ENCODE assay signal across 30 mouse cellular contexts in genomic region chr1:144316251-144316650, GRCm38 (mm10).
"Had no signal": no experiment of that assay in that cellular context is flagged by ENCODE, and none has a peak within 500 bp of the region (broad histone marks: within the 10 kb centered on the region; RNA-seq: fewer than 3 reads in every experiment).

No protein-coding gene starts in this region.

- H3K27ac ChIP-seq: limb, embryonic 10.5 days; limb, embryonic 12.5 days; limb, embryonic 13.5 days; limb, embryonic 15.5 days; liver, embryonic 13.5 days; liver, embryonic 14.5 days; liver, embryonic 15.5 days; lung, embryonic 15.5 days; midbrain, embryonic 10.5 days; midbrain, embryonic 12.5 days; midbrain, embryonic 13.5 days; midbrain, embryonic 15.5 days; neural tube, embryonic 12.5 days had no signal

- H3K27me3 ChIP-seq: limb, embryonic 12.5 days; limb, embryonic 13.5 days; limb, embryonic 15.5 days; liver, embryonic 13.5 days; liver, embryonic 15.5 days; lung, embryonic 15.5 days; megakaryocyte, embryonic 14.5 days; midbrain, embryonic 12.5 days; midbrain, embryonic 13.5 days; midbrain, embryonic 15.5 days; neural tube, embryonic 12.5 days had no signal

- H3K36me3 ChIP-seq: limb, embryonic 10.5 days; limb, embryonic 12.5 days; limb, embryonic 13.5 days; limb, embryonic 15.5 days; liver, embryonic 13.5 days; liver, embryonic 15.5 days; lung, embryonic 15.5 days; midbrain, embryonic 10.5 days; midbrain, embryonic 12.5 days; midbrain, embryonic 13.5 days; midbrain, embryonic 15.5 days; neural tube, embryonic 12.5 days had no signal

- H3K4me1 ChIP-seq: limb, embryonic 10.5 days; limb, embryonic 12.5 days; limb, embryonic 13.5 days; limb, embryonic 15.5 days; liver, embryonic 15.5 days; lung, embryonic 15.5 days; midbrain, embryonic 10.5 days; midbrain, embryonic 12.5 days; midbrain, embryonic 13.5 days; midbrain, embryonic 15.5 days; neural tube, embryonic 12.5 days had no signal

- ATAC-seq: liver, postnatal 0 days; lung, postnatal 0 days; midbrain, embryonic 13.5 days; midbrain, embryonic 15.5 days; midbrain, embryonic 16.5 days had no signal

- DNase-seq: left cerebral cortex, postnatal 4 days; liver; liver, embryonic 13.5 days; liver, postnatal 0 days; lung, adult 18-20 months; lung, adult 2 months; lung, embryonic 14.5 days; lung, postnatal 10 days; lung, postnatal 14 days; lung, postnatal 36 days; lung, postnatal 4 days; midbrain, embryonic 14.5 days had no signal

- H3K4me3 ChIP-seq: limb, embryonic 10.5 days; limb, embryonic 12.5 days; limb, embryonic 13.5 days; limb, embryonic 15.5 days; liver, embryonic 13.5 days; liver, embryonic 15.5 days; lung, embryonic 15.5 days; megakaryocyte, embryonic 14.5 days; midbrain, embryonic 10.5 days; midbrain, embryonic 12.5 days; midbrain, embryonic 13.5 days; midbrain, embryonic 15.5 days; myocyte; neural tube, embryonic 12.5 days had no signal

- H3K9me3 ChIP-seq: limb, embryonic 10.5 days; limb, embryonic 12.5 days; limb, embryonic 13.5 days; limb, embryonic 15.5 days; liver, embryonic 13.5 days; liver, embryonic 15.5 days; lung, embryonic 15.5 days; megakaryocyte, embryonic 14.5 days; midbrain, embryonic 10.5 days; midbrain, embryonic 12.5 days; midbrain, embryonic 13.5 days; midbrain, embryonic 15.5 days; neural tube, embryonic 12.5 days had no signal

- H3K4me2 ChIP-seq: limb, embryonic 12.5 days; limb, embryonic 13.5 days; limb, embryonic 15.5 days; liver, embryonic 11.5 days; liver, embryonic 13.5 days; liver, embryonic 15.5 days; lung, embryonic 14.5 days; lung, embryonic 15.5 days; midbrain, embryonic 11.5 days; midbrain, embryonic 12.5 days; midbrain, embryonic 13.5 days; midbrain, embryonic 15.5 days; neural tube, embryonic 12.5 days had no signal

- H3K9ac ChIP-seq: limb, embryonic 12.5 days; limb, embryonic 13.5 days; limb, embryonic 15.5 days; liver, embryonic 13.5 days; liver, embryonic 14.5 days; liver, embryonic 15.5 days; liver, postnatal 0 days; lung, embryonic 14.5 days; lung, embryonic 15.5 days; midbrain, embryonic 12.5 days; midbrain, embryonic 13.5 days; midbrain, embryonic 15.5 days; neural tube, embryonic 12.5 days had no signal
